Mouse (Mus musculus) ES-Bruce4 (cell line): ENCODE results near the gene Camkk1. TPM values are rescaled to one million over a fixed set of nuclear protein-coding genes. Genes with fewer than 3 reads are reported as not detected.

Experiments
- H3K27ac ChIP-seq: 2 replicates; pipeline ENCODE4 v1.5.1; 2012; ENCODE audit warnings: low read length, inconsistent platforms; ENCODE audit not compliant: insufficient read depth
- H3K27me3 ChIP-seq: 2 replicates; pipeline ENCODE4 v1.6.1; 2012; ENCODE audit warnings: mild to moderate bottlenecking, low read length, inconsistent platforms; ENCODE audit not compliant: control insufficient read depth, poor library complexity, insufficient read depth, severe bottlenecking
- H3K36me3 ChIP-seq: 2 replicates; pipeline ENCODE4 v1.6.1; 2012; ENCODE audit warnings: inconsistent platforms, mild to moderate bottlenecking, low read length, moderate library complexity; ENCODE audit not compliant: control insufficient read depth, poor library complexity, insufficient read depth, severe bottlenecking
- H3K4me1 ChIP-seq: one replicate; pipeline ENCODE4 v1.8.1; 2011; ENCODE audit warnings: low read length; ENCODE audit not compliant: control insufficient read depth, insufficient read depth
- H3K4me3 ChIP-seq: 2 replicates; pipeline ENCODE4 v1.5.1; 2011; ENCODE audit warnings: low read depth, mild to moderate bottlenecking, low read length
- H3K9ac ChIP-seq: 2 replicates; pipeline ENCODE4 v1.6.1; 2012; ENCODE audit warnings: low read depth, mild to moderate bottlenecking, inconsistent platforms; ENCODE audit not compliant: poor library complexity, severe bottlenecking
- H3K9me3 ChIP-seq: replicated peaks from 2 replicates; pipeline ENCODE4 v1.6.1; 2012; ENCODE audit warnings: mild to moderate bottlenecking, low read length, inconsistent platforms; ENCODE audit not compliant: control insufficient read depth, poor library complexity, insufficient read depth, severe bottlenecking
- CTCF ChIP-seq: IDR thresholded peaks from one replicate; pipeline ENCODE4 v1.8.1; 2011; ENCODE audit warnings: low read depth, low read length
- EP300 ChIP-seq: IDR thresholded peaks from 2 replicates; pipeline ENCODE4 v1.6.1; 2011; ENCODE audit warnings: low read depth, low read length; ENCODE audit not compliant: insufficient read depth
- POLR2A ChIP-seq: IDR thresholded peaks from one replicate; pipeline ENCODE4 v1.8.1; 2011; ENCODE audit warnings: low read length; ENCODE audit not compliant: insufficient read depth
- polyA plus RNA-seq: library from polyadenylated mRNA; stranded (reverse); fragments of >200 nt; gene quantifications from 2 replicates; pipeline ENCODE4 v1.2.4, GENCODE M21; 2011; ENCODE audit warnings: low read depth; ENCODE audit not compliant: missing spikeins, insufficient read depth, insufficient read length

Gene Camkk1
- polyA plus RNA-seq, 1 experiment: 3.0 TPM

GRCm38 (mm10) chr11:73008826-73009225 is 10.0 kb upstream of the Camkk1 start:
- Histone ChIP-seq H3K9me3 (no peaks in the 10 kb centered on the region), H3K9ac (no peak overlapping the region), H3K27me3 (no peaks in the 10 kb centered on the region), H3K4me3 (no peak overlapping the region), H3K4me1 (no peaks in the 10 kb centered on the region), H3K27ac (no peak overlapping the region), H3K36me3 (no peaks in the 10 kb centered on the region)
- no peak for TF ChIP-seq POLR2A
- no peak for TF ChIP-seq CTCF
- TF ChIP-seq EP300: no peak

GRCm38 (mm10) chr11:73009531-73010274 is 9.1 kb upstream of the Camkk1 start:
- Histone ChIP-seq H3K9ac (no peak overlapping the region), H3K27me3 (no peaks in the 10 kb centered on the region), H3K36me3 (no peaks in the 10 kb centered on the region), H3K27ac (no peak overlapping the region), H3K4me1 (no peaks in the 10 kb centered on the region), H3K9me3 (no peaks in the 10 kb centered on the region), H3K4me3 (no peak overlapping the region)
- TF ChIP-seq CTCF (no peak), EP300 (no peak), POLR2A (no peak)

- H3K36me3 ChIP-seq: no peaks in the 10 kb centered on the region
- H3K4me3 ChIP-seq: no peak overlapping the region
- H3K27me3 ChIP-seq: no peaks in the 10 kb centered on the region
- H3K4me1 ChIP-seq: no peaks in the 10 kb centered on the region
- no peaks in the 10 kb centered on the region for H3K9me3 ChIP-seq
- no peak overlapping the region for H3K9ac ChIP-seq
- no peak overlapping the region for H3K27ac ChIP-seq
- TF ChIP-seq POLR2A: no peak
- no peak for TF ChIP-seq EP300
- TF ChIP-seq CTCF: no peak
These were observed 4.8 kb upstream of the Camkk1 start for GRCm38 (mm10) chr11:73013981-73014380.

GRCm38 (mm10) chr11:73014831-73015344 is 3.9 kb upstream of the Camkk1 start:
- H3K27me3 ChIP-seq: no peaks in the 10 kb centered on the region
- H3K9ac ChIP-seq: no peak overlapping the region
- no peaks in the 10 kb centered on the region for H3K9me3 ChIP-seq
- no peaks in the 10 kb centered on the region for H3K36me3 ChIP-seq
- no peak for TF ChIP-seq EP300
- no peak for TF ChIP-seq POLR2A
- no peak for TF ChIP-seq CTCF
- H3K4me1 ChIP-seq: no peaks in the 10 kb centered on the region
- H3K27ac ChIP-seq: no peak overlapping the region
- H3K4me3 ChIP-seq: no peak overlapping the region

- Histone ChIP-seq H3K9me3 (no peaks in the 10 kb centered on the region), H3K4me1 (no peaks in the 10 kb centered on the region), H3K9ac (no peak overlapping the region), H3K36me3 (no peaks in the 10 kb centered on the region), H3K27me3 (no peaks in the 10 kb centered on the region), H3K4me3 (no peak overlapping the region), H3K27ac (no peak overlapping the region)
- TF ChIP-seq EP300 (no peak), POLR2A (no peak), CTCF (no peak)
These were observed 3.3 kb upstream of the Camkk1 start for GRCm38 (mm10) chr11:73015391-73016102.

- Histone ChIP-seq H3K27me3 (no peaks in the 10 kb centered on the region), H3K9ac (no peak overlapping the region), H3K4me3 (no peak overlapping the region), H3K4me1 (no peaks in the 10 kb centered on the region), H3K27ac (no peak overlapping the region), H3K36me3 (no peaks in the 10 kb centered on the region), H3K9me3 (no peaks in the 10 kb centered on the region)
- no peak for TF ChIP-seq CTCF
- no peak for TF ChIP-seq EP300
- no peak for TF ChIP-seq POLR2A
These were observed 2.7 kb upstream of the Camkk1 start for GRCm38 (mm10) chr11:73016103-73016420.
